Mouse (Mus musculus) urinary bladder, postnatal 4 days (tissue): ENCODE data around the gene Stat5a.
A peak's percentile ranks its signal among the peaks of the same experiment; 100 is the strongest.

ENCODE experiments used
- DNase-seq, 2 experiments: peaks; one replicate each; pipeline ENCODE4 v3.0.0; 2021 to 2022; ENCODE audit warnings: low spot score in 2 of 2

The Stat5a gene

GRCm38 (mm10) chr11:100836923-100837702 lies 22.0 kb upstream of the Stat5a start:
- DNase-seq, result no peak

DNA sequence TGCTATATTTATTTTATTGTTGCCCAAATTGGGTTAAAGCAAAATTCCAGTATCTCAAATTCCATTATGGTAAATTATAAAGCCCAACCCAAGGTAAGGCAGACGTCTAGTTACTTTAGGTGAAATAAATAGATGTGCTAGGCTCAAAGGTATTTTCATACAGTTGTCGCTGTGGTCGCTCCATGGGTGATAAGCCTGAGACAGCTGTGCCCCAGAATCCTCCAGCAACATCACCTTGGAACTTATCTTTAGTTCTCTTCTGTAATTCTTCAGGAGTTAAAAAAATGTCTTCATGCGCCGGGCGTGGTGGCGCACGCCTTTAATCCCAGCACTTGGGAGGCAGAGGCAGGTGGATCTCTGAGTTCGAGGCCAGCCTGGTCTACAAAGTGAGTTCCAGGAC lies 20.3 kb upstream of the Stat5a start:
- no peak for DNase-seq

DNA sequence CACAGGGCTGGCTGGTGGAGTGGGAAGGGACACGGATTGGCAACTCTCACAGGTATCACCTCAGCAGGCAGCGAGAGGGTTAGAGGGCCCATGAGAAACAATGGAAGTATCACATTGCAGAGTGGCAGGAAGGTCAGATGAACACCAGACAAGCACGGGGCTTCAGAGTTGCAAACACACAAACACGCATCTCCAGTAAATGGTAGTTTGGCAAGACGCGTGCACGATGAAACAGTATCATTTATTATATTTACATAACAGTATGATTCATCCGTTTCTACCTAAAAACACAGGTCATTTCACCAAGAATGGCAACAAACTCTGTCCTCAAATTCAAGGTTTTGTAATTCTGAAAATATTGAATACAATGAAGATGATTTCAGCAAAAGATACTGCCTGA lies 19.6 kb upstream of the Stat5a start:
- DNase-seq, result no peak

GRCm38 (mm10) chr11:100840866-100841265 lies 18.3 kb upstream of the Stat5a start:
- DNase-seq, result no peak

- no peak for DNase-seq
These were observed 17.1 kb upstream of the Stat5a start for GRCm38 (mm10) chr11:100842025-100842424.

DNA sequence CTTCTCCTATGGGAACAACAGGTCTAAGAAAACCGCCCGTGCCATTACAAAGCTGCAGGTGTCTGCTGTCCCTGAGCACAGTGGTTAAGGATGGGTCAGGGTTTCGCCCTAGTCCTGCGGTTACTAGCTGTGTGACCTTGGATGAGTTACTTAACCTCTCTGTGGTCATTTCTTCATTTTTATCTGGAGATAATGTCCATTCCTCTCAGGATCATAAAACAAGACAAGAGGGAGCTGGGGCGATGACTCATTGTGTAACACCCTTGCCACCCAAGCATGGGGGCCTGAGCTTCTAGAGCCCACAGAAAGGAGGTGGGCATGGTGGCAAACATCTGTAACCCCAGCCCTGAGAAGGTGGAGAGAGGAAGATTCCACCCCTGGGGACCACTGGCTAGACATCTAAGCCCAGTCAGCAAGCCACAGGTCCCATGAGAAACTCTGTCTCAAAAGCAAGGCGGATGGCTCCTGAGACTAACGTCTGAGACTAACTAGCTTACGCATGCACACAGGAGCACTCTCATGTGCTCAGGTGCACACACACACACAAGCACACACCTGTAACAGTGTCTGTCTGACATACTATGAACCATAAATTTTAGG lies 16.0 kb upstream of the Stat5a start:
- DNase-seq, result no peak

DNA sequence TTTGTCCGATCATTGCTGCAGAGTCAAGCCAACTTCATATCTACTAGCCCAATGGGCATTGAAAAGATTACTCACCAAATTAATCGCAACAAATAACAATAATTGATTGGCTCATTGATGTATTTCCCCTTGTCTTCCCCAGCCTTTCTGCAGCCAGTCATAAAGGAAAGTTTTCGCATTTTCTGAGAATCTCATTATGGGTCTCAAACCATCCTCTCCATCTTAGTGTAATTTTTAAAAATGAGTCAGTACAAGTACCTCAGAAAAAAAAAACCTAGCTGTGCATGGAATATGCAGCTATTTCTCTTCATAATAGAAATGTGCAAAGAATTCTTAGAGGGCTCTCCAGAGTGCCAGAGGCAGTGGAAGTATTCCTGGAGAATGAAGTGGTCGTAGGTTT lies 15.0 kb upstream of the Stat5a start:
- DNase-seq, result no peak

DNA sequence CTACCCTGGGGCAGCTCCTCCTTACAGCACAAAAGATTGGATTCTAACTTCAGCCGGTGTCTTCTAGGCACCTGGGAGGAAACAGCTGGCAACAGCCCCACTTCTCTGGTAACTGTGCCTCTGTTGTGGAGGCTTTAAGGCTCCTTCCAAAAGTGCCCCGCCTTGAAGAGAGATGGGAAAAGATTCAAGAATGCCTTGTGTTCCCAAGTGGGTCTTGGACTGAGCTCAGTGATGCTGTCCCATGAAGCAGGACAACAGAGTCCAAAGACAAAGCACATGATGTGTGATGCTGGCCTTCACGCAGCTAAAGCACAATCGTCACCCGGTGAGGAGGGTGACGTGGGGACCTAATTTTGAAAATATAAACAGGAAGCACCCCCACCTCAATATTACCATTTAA lies 13.4 kb upstream of the Stat5a start:
- DNase-seq, result no peak

GRCm38 (mm10) chr11:100847572-100847971 lies 11.6 kb upstream of the Stat5a start:
- no peak for DNase-seq

GRCm38 (mm10) chr11:100848080-100848479 lies 11.1 kb upstream of the Stat5a start:
- DNase-seq, result no peak

DNA sequence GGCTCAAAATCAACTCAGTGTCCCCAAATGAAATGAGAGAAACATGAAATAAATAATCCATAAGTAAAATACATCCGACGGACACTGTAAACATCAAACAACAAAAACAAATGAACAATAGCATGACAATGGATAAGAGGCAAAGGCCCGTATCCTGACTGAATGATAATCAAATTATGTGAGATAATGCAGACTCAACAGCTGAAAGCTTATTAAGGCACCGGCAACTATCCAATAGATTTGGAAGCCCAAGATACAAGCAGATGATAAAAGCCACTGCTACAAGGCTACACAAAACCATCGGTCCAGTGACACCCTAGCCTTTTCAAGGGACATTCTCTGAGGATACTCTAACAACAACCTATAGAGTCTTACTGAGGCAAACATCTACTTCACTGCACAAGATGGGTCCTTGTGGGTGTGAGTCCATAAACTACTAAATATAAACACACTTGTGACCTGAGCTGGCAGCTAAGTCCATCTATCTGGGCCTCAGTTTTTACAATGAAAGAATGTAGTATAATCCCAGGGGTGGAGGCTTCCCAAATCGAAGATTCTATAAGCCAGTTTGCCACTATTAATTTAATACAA lies 10.3 kb upstream of the Stat5a start:
- DNase-seq, result no peak

DNA sequence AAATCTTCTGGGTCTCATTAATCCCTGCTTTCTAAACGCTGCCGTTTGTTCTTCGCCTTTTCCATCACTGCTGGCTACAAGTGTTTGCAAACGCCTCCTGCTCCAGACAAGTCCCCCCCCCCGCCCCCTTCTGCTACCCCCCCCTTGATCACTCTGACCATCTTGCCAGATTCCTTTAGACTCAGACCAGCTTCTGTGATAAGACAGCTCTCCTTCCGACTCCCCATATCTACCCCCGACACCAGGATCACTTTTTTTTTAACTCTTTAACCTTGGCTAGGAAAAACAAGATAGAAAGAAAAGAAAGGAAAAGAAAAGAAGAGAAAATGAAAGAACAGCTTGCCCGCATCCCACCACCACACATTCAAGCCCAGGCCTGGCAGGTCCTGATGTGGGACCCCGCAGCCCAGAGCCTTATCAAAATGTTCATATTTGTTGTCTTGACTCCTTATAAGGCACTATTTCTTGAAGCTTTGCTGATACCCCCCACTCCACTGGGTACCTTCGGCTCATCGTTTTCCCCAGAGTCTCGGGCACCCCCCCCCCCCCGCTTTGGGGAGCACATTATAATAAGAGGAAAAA lies 9.6 kb upstream of the Stat5a start:
- no peak for DNase-seq

GRCm38 (mm10) chr11:100850038-100850777 lies 8.9 kb upstream of the Stat5a start, which contains the start of gene Stat5b:
Gene Stat5b, minus strand, starts transcription at chr11:100850724.
- DNase-seq, result peak; percentile 75

- DNase-seq, result peak; percentile 52 to 74
These were observed 8.2 kb upstream of the Stat5a start for GRCm38 (mm10) chr11:100850778-100851528.

- DNase-seq, result no peak
These were observed 7.1 kb upstream of the Stat5a start for GRCm38 (mm10) chr11:100852088-100852487.

DNA sequence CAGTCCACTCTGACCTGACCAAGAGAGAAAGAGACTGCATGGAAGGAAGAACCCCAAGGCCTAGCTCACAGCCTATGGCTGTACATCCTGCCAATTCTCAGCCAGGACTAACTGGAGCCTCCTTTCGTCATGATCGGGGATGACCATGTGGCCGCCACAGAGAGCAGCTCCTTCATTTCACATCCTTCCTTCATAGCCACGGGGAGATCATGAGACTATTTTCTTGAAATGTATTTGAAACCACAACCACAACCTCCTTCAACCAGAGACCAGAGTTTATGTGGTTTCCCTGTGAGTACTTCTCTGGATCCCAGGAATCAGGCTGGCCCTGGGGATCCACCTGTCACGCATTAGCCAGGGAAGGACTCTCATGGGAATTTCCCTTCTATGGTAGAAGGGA lies 6.1 kb upstream of the Stat5a start:
- DNase-seq, result no peak

GRCm38 (mm10) chr11:100854268-100854667 lies 4.9 kb upstream of the Stat5a start:
- no peak for DNase-seq

- no peak for DNase-seq
These were observed 4.0 kb upstream of the Stat5a start for GRCm38 (mm10) chr11:100855178-100855577.

DNA sequence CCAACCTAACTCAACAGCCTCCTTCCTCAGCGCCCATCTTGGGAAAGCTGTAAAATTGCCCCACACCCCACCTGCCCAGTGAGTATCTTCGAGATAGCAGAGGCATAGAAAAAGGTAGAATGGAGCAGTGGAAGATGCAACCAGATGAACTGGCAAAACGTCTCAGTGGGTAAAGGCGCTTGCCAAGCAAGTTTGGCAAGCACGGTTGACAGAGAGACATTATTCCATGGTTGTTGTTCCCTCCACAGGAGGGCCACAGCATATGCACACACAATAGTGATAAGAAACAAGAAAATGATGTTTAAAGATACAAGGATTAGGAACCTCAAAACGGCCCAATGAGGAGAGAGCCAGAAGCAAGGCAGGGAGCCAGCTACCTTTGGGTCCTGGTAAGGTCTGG lies 1.2 kb upstream of the Stat5a start:
- no peak for DNase-seq

GRCm38 (mm10) chr11:100859579-100860075 lies 476 bp downstream of the Stat5a start:
- DNase-seq, result no peak
